Mouse (Mus musculus): ENCODE data around the gene Efcab7.

GRCm38 (mm10) chr4:99959308-99959707 lies 130.3 kb downstream of the Efcab7 start:
- TF ChIP-seq MAFK (IDR thresholded peaks at IDR 0.05; ENCODE audit: insufficient read depth, low read depth, low read length) = no peak
- no peak for TF ChIP-seq ZC3H11A (IDR thresholded peaks at IDR 0.05; ENCODE audit: borderline replicate concordance, low read depth, low read length)
- TF ChIP-seq CHD2 (IDR thresholded peaks at IDR 0.05; ENCODE audit: low read depth, low read length) = no peak
- no peak for TF ChIP-seq ZNF384 (IDR thresholded peaks at IDR 0.05; ENCODE audit: low read depth, low read length)
- TF ChIP-seq HCFC1 (IDR thresholded peaks at IDR 0.05; ENCODE audit: borderline replicate concordance, insufficient read depth, low read length) = no peak
